Mouse (Mus musculus) left cerebral cortex, adult 2 months (tissue): ENCODE results near the gene Elp5. TPM values are rescaled to one million over a fixed set of nuclear protein-coding genes. Genes with fewer than 3 reads are reported as not detected.
"Not testable (repeated sequence)": the region's sequence is repeated elsewhere in the genome, so short reads cannot be mapped to it uniquely, and the experiment has no call there.

Experiments
- DNase-seq, 2 experiments: peaks; one replicate each; pipeline ENCODE4 v3.0.0; 2021 to 2022; ENCODE audit warnings: low spot score in 2 of 2, mixed read lengths in 1 of 2; ENCODE audit errors: extremely low spot score in 1 of 2
- H3K27ac ChIP-seq: fragments of 200-600 bp; 2 replicates; pipeline ENCODE4 v1.8.1; 2022
- H3K4me3 ChIP-seq: fragments of 200-600 bp; 2 replicates; pipeline ENCODE4 v1.8.1; 2022
- CTCF ChIP-seq: fragments of 200-600 bp; IDR thresholded peaks from 2 replicates; pipeline ENCODE4 v1.8.1; 2022; ENCODE audit warnings: antibody characterized with exemption, mild to moderate bottlenecking, moderate library complexity
- intact Hi-C: fragments of 180-260 bp; cut with DNase I; formaldehyde crosslinking; loops from one replicate; pipeline ENCODE4 v1.15.1; 2025
- total RNA-seq, 2 experiments: library from RNA; stranded (reverse); gene quantifications; 2 replicates each; pipeline ENCODE4 v1.2.3; 2021

The Elp5 gene
- total RNA-seq, 2 experiments from 2014 or later, result 90.9 to 93.8 TPM

DNA sequence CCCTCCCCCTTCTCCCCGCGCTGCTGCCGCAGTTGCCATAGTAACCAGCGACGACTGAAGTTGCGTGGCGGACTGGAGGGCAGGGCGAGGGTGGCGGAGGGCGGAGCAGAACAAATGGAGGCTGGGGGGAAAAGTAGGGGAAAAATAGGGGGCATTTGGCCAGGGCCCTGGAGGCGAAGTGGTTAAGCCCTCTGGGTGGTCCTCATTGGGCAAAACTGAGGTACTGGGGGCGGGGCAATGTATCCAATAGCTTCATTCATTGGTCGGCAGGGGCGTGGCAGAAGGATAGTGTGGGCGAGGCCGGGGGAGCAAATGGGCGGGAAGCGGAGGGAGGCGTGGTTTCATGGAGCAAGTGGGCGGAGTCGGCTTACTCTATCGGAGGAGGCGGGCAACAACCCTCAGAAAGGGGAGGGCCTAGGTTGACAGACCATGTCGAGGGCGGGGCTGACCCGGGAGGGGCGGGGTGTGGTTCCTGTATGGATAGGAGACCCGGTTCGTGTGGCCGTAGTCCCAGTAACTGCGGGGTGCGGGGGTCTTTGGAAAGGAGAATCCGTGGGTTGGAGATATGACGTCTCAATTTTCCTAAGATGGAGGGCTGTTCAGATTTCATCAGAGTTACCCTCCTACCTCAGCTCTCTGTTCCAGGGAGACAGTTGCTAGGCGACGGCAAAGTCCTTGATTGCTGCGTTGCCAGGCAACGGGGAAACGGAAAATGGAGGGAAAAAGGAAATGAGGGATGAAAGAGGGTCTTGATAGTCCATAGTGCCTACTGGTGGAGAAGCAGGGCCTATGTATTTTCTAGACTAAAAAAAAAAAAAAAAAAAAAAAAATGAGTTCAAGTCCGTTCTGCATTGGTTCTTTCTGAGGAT is 39.2 kb upstream of the Elp5 start:
- TF ChIP-seq CTCF, result no peak; the same call in 1 of the 2 replicates

DNA sequence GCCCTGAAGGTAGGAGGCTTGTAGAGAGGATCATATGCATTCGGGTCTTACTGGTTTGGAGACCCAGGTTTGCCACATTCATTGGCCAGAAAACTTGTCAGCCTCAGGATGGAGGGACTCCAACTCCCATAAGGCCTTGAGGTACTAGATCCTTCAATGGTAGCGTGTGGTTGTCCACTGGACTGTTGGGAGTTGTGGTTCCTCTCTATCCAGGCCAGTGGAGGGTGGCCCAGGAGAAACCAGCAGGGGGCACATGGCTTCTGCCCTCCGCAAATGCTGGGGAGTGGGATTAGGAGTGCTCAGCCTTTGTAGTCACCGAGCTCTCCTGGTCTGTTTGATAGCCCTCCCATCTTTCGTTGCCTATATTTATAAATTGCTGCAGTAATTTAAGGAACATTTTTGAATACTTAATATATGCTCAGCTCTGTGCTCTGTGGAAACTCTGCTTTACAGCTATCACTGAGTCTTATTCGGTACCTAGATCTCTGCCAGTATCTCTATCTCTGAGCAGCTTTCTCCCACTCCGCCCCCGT is 38.5 kb upstream of the Elp5 start:
- H3K27ac ChIP-seq, result peak overlapping the region; percentile 79
- peak overlapping the region; percentile 74 for H3K4me3 ChIP-seq
- DNase-seq, result peak; percentile 64 to 67
- TF ChIP-seq CTCF, result peak; percentile 61
- intact Hi-C loops, result no loop called here

More for the DNA sequence above, 39.2 kb upstream of the Elp5 start:
- peak overlapping the region; percentile 74 for H3K4me3 ChIP-seq
- peak overlapping the region; percentile 79 for H3K27ac ChIP-seq
- DNase-seq, result peak; percentile 92 to 94
- intact Hi-C loops, result no loop called here

DNA sequence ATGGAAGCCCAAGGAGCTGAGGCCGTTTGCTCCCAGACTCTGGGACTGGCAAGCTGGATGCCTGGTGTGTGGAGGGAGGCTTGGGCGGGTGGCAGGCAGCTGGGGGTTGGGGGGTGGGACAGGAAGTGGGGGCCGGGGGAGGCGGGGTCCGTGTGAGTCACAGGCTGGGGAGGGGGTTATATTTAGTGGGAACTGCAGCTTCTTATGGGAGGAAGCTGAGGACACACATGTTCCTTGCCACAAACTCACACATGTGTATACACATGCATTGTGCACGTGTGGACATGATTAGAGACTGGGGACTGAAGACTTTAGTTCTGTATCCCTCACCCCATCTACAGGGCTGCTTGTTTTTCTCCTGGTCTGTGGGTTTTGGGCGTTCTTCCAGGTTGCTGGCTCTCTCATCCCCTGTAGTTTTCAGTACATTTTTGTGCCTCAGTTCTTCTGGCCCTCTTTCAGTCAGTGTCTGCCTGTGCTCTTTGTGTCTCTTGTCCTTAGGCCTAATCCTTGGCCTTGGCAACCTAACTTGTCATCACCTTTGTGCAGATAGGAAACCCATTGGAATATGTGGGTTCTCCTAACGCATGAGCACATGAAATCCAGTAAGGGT is 37.8 kb upstream of the Elp5 start:
- TF ChIP-seq CTCF, result no peak
- intact Hi-C loops, result no loop called here
- Histone ChIP-seq H3K4me3 (peak overlapping the region; percentile 74), H3K27ac (peak overlapping the region; percentile 93)
- DNase-seq, result no peak

DNA sequence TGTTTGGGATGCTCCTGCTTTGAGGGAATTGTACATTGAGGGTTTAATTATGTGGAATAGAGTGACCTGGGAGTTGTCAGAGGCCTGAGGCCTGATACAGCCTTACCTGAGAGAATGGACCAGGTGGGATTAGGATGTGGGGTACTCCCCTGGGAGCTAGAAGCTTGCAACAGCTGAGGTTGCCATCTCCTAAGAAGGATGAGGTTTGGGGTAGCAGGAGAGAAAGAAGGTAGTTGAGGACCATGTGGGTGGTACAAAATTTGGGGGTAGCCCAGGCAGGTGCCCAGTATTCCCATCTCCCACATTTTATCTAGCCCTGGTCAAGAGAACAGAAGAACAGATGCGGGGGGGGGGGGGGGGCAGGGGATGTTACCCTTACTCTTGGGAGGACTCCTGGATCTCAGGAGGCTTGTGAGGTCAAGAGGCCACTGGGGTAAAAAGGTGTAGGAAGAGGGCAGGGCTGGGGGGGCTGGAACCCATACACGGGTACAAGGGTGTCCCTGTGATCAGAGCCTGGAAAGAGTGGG is 37.2 kb upstream of the Elp5 start:
- intact Hi-C loops, result no loop called here
- Histone ChIP-seq H3K27ac (peak overlapping the region; percentile 93), H3K4me3 (peak overlapping the region; percentile 74)
- TF ChIP-seq CTCF, result no peak
- no peak for DNase-seq

DNA sequence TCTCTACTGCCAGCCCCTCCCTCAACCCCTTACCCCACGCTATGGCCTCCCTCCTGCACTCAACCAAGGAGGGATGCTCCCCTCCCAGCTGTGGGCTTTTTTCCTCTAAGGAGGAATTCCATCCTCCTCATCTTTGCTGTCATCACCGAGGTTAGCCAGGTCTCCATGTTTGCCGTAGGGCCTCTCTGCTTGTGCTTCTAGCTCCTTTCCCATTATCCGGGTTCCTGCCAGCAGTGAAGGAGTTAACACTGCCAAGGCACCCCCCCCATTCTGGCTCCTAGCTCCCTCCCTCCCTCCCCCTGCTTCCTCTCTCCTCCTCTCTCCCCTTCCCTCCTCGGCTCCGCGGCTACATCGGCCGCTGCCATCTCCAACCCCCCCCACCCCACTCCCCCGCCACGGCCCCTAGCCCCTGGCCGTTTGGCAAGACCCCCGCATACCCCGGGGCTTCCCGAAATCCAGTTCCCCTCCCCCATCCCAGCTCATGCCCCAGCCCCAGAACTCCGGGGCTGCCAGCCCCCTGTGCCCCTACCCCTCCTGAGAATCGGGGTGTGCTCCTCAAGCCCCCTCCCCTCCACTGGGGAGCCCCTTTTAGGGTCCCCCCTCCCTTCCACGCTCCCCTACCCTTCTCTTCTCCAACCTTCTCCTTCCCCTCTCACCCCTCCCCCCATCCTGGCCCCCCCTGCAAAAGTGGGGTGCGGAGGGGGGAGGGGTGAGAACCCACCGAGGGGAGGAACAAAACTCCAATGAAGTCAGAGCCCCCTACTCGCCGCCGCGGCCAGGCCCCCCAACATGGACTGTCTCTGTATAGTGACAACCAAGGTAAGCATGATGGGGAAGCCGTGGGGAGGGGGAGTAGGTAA is 36.0 kb upstream of the Elp5 start:
- Histone ChIP-seq H3K4me3 (peak overlapping the region; percentile 74), H3K27ac (peak overlapping the region; percentile 93)
- TF ChIP-seq CTCF, result no peak
- intact Hi-C loops, result no loop called here
- DNase-seq, result peak; percentile 72 to 75

DNA sequence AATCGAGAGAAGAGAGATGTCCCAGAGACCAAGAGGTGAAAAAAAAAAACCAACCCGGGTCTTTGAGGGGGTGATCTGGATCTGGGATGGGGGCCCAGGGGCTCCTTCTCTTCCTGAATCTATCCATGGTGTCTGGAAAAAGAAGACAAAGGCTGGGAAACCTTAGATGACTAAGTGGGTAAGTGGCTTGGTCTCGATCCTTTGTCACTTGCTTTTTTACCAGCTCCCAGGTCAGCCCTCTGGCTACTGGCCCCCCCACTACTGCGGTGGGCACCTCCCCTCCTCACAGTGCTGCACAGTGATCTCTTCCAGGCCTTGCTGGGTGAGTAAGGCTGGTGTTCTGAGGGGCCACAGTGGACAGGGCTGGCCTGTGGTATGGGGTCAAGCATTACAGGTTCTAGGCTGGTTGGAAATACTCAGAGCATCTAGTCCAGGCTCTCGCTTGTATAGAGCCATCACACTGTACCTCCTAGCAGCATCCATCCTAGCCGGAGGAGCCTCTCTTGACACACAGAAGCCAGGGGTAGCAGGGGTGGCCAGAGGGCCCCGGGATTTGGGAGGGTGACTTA is 35.0 kb upstream of the Elp5 start:
- Histone ChIP-seq H3K27ac (peak overlapping the region; percentile 93; the same call in 1 of the 2 replicates), H3K4me3 (no peak overlapping the region)
- no peak for DNase-seq
- intact Hi-C loops, result no loop called here
- no peak for TF ChIP-seq CTCF

DNA sequence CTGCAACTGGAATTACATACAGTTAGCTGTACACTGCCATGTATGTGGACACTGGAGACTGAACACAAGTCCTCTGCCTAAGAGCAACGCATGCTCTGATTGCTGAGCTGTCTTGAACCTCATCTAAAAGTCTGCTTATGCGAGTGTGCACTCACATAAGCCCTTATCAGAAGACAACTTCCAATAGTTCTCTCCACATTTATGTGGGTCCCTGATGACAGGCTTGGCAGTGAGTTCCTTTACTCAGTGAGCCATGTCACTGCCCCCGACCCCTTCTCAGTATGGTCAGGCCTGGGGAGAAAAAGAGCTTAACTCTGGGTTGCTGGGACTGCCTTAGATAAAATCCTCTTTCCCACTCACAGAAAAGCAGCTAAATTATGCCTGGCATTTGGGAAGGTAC is 34.4 kb upstream of the Elp5 start, which contains the start of gene Dlg4:
Dlg4 (plus strand) TSS at position 274 of the 400 bp plus-strand sequence.
- TF ChIP-seq CTCF, result no peak
- intact Hi-C loops, result no loop called here
- DNase-seq, result no peak

DNA sequence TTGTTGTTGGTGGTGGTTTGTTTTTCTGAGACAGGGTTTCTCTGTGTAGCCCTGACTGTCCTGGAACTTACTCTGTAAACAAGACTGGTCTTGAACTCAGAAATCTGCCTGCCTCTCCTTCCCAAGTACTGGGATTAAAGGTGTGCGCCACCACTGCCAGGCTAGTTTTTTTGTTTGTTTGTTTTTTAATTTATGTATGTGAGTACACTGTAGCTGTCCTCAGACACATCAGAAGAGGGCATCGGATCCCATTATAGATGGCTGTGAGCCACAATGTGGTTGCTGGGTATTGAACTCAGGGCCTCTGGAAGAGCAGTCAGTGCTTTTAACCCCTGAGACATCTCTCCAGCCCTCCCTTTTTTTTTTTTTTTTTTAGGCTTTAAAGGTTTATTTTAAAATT is 33.9 kb upstream of the Elp5 start:
- H3K4me3 ChIP-seq, intact Hi-C loops, DNase-seq, H3K27ac ChIP-seq: not testable (repeated sequence)

More for the DNA sequence above, 34.4 kb upstream of the Elp5 start, which contains the start of gene Dlg4:
- Histone ChIP-seq H3K4me3 (peak within 1 kb of the TSS; percentile 74), H3K27ac (peak within 1 kb of the TSS; percentile 93)

DNA sequence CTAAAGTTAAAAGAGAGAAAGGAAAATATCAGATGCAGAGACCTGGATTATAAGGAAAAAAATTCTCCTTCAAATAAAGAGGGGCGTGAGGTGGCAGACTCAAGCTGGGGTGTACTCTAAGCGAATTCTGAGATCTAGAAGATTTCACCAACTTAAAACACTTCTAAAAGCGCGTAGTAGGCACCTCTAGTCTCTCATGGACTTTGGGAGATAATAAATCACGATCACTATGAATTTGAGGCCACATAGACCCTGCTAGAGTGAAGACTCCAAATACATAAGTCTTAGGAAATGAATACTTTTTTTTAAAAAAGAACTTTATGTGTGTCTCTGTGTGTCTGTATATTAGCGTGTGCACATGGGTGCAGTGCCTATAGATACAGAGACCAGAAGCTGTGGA is 33.4 kb upstream of the Elp5 start:
- peak overlapping the region; percentile 77; the same call in 1 of the 2 replicates for H3K4me3 ChIP-seq
- H3K27ac ChIP-seq, result no peak overlapping the region
- intact Hi-C loops, result loop anchor here (2.0 kb wide), 1 partner anchor 15 kb away; the partner anchor contains the start of gene Dvl2
- DNase-seq, result no peak
- TF ChIP-seq CTCF, result no peak

DNA sequence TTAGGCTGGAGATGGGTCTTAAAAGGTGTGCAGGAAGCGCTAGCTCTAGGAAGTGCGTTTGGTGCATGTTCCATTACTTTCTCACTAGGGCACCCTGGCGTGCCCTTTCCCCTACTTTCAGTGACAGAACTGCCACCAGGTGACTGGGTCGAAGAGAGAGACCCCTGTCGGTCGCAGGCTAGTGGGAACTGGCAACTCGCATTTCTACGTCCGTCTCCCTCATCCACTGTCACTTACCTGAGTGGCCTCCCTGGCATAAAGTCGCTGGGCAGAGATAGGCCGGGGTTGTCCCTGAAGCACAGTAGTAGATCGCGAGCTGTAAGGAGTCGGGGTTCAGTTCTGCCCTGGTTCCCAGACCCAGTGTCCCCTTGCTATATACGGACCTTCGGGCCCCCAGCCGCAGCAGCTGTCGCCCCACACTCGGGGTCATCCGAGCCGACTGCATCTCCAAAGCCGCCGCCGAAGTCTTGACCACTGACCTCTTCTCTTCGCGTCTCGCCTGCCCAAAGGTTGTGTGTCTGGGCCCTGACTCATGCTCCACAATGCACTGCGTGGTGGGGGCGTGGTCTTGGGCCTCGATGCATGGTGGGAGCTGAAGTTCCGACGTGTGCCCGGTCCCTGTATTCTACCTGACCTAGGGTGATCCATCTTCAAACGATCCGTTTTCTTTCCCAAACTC is 32.7 kb upstream of the Elp5 start, which contains the start of gene Acadvl:
Acadvl (minus strand) TSS at position 532 of the 679 bp plus-strand sequence.
- peak within 1 kb of the TSS; percentile 77 for H3K4me3 ChIP-seq
- peak; percentile 85 to 86 for DNase-seq
- TF ChIP-seq CTCF, result peak; percentile 44
- H3K27ac ChIP-seq, result peak within 1 kb of the TSS; percentile 88
- intact Hi-C loops, result loop anchor here (2.0 kb wide), 1 partner anchor 14 kb away; the partner anchor contains the start of gene Dvl2
